Mouse (Mus musculus) spleen, postnatal 4 days (tissue): Measurements from ENCODE around the gene Fam102b.

Experiments used
- DNase-seq, 2 experiments: peaks; one replicate each; pipeline ENCODE4 v3.0.0; 2022; ENCODE audit warnings: low spot score in 2 of 2

Gene Fam102b

GRCm38 (mm10) chr3:109010489-109011260, 16.7 kb downstream of the Fam102b start:
- DNase-seq: no peak

DNA sequence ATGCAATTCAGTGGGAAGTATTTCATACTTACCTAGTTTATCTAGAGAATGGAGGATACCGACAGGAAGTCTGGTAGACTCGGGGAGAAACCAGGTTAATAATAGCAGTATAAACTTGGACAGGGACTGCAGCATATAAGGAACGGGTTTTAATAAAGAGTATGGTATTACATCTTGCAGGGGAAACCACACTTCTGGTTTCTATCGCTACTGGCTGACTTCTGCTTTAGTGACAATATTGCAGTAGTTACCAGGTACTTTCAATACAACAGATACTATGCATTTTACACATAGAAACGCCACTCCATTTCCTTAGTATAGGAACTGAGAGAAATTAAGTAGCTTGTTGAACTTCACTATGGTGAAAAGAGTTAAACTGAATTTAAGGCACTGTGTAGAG, 19.2 kb downstream of the Fam102b start:
- DNase-seq: no peak

GRCm38 (mm10) chr3:109005777-109006176, 21.6 kb downstream of the Fam102b start:
- DNase-seq: no peak

DNA sequence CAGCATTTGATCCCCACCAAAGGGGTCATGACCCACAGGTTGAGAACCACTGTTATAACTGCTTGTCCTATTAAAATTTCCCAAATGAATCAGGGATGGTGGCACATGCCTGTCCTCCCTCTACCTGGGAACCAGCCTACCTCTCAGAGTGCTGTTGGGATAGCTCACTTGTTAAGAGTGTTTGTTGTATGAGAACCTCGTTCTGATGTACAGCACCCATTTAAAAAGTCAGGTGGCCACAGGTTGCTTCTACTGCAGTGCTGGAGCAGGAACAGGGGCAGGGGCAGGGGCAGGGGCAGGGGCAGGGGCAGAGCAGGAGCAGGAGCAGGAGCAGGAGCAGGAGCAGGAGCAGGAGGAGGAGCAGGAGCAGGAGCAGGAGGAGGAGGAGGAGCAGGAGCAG, 28.2 kb downstream of the Fam102b start:
- DNase-seq: no peak

DNA sequence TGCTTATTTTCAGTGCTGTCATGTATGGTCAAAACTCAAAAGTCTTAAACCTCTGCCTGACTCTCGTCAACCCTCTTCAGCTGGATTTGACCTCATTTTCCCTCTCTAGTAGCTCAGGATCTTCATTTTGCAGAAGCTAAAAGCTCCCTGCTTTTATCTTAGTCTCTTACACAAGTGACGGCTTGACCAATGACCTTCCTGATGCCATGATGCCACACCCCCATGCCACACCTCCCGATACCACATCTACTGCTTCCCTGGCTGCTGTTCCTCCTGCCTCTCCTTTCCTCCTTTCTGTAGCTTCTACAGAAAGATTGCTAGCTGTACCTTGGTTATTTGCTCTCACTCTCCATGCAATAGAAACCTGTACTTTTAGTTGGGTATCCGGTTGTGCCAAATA, 29.6 kb downstream of the Fam102b start:
- DNase-seq: no peak

GRCm38 (mm10) chr3:108997284-108997683, 30.1 kb downstream of the Fam102b start:
- DNase-seq: no peak

DNA sequence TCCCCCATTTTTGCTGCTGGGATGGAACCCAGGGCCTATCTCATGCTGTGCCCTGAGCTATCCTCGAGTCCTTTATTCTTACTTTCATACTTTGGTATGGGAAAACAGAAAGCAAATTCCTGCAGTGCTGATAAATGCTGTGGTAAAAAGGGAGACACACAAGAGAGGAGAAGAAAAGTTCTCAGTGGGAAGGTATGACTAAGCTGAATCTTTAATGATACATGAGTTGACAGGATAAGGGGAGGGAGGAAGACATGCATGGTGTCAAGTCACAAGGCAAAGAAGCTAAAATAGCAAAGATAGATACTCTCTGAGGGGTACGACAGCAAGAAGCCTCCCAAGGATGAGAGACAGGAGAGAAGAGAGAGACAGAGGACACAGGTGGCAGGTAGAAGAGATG, 32.0 kb downstream of the Fam102b start:
- DNase-seq: no peak

- no peak for DNase-seq
Measured at GRCm38 (mm10) chr3:108994477-108994876, 32.9 kb downstream of the Fam102b start.

GRCm38 (mm10) chr3:108989971-108990548, 37.3 kb downstream of the Fam102b start:
- no peak for DNase-seq

DNA sequence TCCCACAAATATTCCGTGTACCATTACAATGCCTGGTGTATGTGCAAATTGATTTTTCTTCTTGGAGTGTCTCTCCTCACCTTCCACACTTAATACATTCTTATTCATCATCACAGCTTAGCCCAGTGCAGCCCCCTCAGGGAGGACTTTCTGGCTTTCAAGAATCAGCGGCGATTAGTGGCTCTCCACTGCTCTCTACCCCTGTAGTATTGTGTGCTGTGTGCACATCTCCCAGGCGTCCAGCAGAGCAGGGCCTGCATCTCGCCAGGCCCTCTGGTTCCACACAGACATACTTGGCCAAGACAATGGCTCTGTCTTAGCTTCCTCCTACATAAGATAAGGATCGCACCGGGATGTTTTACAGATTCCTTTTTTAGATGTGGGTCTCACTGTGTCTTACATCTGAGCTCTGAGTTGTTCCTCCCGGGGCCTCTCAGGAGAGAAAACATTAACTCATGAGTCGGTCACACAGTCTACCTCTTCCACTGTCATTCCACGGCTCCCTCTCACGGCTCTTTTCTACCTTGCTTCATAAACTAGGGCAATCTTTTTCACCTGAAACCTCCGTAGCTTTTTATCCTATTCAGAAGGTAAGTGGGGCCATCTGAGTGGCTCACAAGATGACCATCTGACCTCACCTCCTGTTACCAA, 40.3 kb downstream of the Fam102b start:
- DNase-seq: no peak

DNA sequence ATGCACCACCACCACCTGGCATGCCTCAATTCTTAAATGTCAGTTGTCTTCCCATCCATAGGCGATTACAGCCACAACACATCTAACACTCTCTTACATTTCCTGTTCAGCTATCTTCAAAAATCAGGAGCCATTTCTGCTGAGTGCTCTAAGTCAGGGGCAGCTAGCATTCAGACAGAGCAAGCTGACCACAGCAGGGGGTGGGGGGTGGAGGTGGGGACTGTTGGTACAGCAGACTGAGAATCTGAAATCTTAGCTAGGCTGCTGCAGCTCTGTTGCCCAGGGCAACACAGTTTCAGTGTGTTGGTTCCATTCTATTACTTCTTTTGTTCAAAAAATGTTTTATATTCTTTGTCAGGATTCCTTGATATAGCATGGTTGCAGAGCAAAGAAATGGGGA, 40.9 kb downstream of the Fam102b start:
- DNase-seq: no peak

GRCm38 (mm10) chr3:108983989-108984388, 43.4 kb downstream of the Fam102b start:
- no peak for DNase-seq

DNA sequence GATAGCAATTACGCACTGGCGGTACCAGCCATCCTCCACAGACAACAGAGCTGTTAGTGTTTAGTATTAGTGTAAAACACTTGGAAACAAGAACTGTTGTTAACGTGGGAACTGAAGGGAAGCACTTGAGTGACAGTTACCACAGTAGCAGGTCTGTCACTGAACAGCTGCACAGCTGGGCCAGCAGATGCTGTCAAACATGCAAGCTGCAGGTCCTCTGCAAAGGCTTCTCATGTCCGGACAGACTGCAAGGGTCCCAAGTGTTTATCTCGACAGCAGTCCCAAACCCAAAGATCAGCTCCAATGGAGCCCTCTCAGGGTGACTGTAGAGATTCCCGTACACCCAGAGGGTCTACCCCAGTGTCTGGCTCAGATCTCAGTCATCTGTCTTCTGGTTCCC, 45.5 kb downstream of the Fam102b start:
- no peak for DNase-seq

DNA sequence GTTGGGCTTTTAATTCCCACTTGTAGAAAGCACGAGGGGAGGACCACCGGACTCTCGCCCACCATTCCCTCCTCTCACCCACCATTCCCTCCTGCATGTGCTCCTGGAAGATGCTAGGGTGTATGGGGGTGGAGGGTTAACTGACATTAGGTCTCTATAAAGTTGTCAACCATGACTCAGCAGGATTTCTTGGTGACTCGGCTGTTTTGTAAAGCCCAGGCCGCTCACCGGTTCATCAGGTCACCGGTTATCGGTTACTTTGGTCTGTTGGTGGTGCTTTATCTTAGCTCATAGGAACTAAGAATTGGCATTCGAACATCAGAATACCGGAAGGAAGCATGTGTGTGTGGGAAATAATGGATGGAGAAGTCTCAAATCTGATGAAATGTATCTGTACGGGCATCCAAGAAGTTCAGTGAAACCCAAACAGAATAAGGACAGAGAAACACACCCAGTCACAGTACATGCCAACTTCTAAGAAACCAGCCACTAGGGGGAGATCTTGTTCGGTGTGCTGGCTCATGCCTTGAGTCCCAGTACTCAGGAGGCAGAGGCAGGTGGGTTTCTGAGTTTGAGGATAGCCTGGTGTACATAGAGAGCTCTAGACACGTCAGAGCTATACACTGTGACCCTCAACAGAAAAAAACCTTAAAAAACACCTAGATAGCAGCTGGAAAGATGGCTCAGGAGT, 49.9 kb downstream of the Fam102b start:
- DNase-seq: no peak

- no peak for DNase-seq
Measured at GRCm38 (mm10) chr3:108974920-108975485, 52.4 kb downstream of the Fam102b start.

DNA sequence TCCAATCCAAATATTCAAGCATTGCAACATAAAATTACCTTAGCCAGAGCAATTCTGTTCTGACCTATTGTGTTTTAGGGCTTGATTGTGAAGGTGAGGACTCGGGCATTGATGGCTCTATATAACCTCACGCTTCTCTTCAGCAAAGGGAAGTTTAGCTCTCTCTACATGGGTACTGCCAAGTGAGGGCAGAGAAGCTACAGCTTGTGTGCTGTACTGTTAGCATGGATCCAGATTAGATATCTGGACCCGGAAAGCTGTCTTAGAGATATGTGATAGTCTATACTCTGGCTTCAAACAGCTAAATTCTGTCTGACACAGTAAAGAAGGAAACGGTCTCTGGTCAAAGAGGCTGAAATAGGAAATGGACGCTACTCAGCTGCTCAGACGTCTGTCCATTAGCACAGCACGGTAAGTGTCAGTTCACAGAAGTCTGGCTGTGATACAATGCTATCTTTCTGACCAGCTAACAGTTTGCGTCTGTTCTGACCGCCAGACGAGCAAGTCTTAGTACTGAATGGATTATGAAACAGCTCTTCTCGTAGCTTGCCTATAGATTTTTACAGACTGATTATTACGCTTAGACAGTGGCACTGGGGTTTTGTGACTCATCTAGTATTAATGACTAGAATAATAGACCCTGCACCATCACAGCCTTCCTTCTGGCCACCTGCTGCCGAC, 53.3 kb downstream of the Fam102b start:
- DNase-seq: no peak

GRCm38 (mm10) chr3:108966051-108966450, 61.4 kb downstream of the Fam102b start:
- DNase-seq: no peak

DNA sequence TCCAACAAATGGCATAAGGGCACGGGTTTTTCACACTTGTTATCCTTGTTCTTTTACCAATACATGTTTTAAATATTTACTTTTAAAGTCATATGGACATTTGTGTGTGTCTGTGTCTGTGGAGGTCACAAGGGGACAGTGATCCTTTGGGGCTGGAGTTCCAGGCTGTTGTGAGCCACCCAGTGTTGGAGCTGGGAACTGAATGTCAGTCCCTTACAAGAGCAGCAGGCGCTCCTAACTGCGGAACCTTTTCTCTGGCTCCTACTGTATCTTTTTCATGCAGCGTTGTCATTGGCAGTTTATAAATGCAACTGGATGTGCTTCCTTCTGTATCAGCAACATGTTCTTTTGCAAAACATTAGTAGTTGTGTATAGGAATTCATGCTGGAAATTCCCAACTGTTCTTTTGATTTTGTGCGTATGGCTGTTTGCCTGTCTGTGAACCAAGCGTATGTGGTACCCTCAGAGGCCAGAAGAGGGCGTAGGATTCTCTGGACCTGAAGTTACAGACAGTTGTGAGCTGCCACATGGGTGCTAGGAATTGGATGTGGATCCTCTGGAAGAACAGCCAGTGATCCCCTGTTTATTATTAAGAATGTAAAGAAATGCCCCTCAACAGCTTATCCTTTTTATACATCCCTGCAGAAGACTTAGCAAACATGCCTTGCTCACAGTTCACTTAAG, 62.9 kb downstream of the Fam102b start:
- no peak for DNase-seq

DNA sequence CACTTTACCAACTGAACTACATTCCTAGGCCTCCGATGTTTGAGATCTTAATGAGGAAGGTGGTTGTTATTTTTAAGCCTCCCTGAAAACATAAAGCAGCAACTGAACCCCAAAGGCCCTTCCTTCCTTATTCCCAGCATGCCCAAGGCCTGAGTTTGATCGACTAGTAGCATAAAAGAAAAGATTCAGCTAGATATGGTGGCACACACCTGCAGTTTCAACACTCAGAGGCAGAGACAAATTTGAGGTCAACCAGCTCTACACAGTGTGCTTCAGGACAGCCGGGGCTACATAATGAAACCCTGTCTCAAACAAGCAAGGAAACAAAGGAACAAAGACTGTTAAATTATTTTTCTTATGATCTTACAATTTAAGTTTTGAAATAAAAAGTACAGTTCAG, 63.6 kb downstream of the Fam102b start:
- no peak for DNase-seq

- DNase-seq: no peak
Measured at GRCm38 (mm10) chr3:108963278-108963677, 64.1 kb downstream of the Fam102b start.

- no peak for DNase-seq
Measured at GRCm38 (mm10) chr3:108961655-108962054, 65.8 kb downstream of the Fam102b start.
